Mouse (Mus musculus): Measurements from ENCODE around the gene Capn9.

Gene Capn9

GRCm38 (mm10) chr8:124575811-124576210, at the start of gene Capn9:
Gene Capn9, plus strand, starts transcription at chr8:124576111.
- no peak for DNase-seq (ENCODE audit: low spot score in 2 of 2)

DNA sequence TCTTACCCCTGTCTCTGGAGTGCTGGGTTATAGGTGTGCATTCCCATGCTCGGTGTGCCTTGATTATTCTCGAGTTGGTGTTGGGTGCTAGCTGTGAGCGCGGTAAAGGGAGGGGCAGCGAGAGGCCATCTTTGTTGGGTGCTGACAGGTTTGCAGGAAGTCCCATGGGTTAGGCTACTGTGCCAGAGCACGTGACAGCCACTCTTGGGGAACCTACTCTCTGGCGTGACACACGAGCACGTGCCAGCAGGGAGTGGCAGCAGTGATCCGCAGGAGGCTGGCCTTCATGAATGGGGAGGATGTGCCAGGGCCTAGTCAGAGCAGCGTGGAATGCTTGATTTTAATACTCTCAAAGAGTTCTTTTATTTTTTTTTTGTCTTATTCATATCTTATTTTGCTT, 49.6 kb upstream of the Capn9 start:
- DNase-seq (ENCODE audit: low spot score in 2 of 2): no peak

- DNase-seq (ENCODE audit: low spot score in 2 of 2): no peak
These were observed 45.8 kb upstream of the Capn9 start for GRCm38 (mm10) chr8:124530076-124530475.

GRCm38 (mm10) chr8:124530556-124530955, 45.4 kb upstream of the Capn9 start:
- DNase-seq (ENCODE audit: low spot score in 2 of 2): no peak

DNA sequence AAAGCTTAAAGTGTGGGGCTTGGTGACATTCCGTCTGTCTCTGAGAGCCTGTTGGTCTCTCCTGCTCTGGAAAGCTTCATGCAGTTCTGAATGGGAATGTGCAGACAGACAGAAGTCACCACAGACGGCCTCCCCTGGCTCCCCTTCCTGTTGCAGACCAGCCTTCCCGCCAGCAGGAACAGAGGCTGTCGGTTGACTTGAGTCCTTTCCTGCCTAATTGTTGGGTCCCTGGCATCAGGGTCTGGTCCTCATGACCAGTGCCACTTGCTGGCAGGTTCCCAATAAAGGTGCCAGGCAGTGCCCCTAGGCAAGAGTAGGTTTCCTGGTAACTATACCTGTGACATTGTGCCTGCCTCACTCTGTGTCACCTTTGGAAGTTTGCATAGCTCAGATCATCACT, 44.9 kb upstream of the Capn9 start:
- DNase-seq (ENCODE audit: low spot score in 2 of 2): no peak

DNA sequence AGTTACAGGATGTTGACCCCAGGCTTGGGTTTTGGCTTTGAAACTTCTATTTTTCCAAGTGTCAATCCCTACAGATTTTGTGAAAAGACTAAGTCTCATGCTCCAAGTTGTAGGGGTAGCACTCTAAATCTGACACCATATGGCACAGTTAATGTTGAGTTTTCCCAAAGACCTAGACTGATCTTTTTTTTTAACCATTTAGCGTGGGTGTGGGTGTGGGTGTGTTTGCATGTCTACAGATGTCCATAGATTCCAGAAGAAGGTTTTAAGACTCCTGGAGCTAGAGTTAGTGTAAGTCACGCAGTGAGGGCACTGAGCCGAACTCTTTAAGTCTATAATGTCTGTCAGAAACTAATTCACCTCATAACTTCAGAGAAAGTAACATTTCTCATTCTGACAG, 43.3 kb upstream of the Capn9 start:
- no peak for DNase-seq (ENCODE audit: low spot score in 2 of 2)

DNA sequence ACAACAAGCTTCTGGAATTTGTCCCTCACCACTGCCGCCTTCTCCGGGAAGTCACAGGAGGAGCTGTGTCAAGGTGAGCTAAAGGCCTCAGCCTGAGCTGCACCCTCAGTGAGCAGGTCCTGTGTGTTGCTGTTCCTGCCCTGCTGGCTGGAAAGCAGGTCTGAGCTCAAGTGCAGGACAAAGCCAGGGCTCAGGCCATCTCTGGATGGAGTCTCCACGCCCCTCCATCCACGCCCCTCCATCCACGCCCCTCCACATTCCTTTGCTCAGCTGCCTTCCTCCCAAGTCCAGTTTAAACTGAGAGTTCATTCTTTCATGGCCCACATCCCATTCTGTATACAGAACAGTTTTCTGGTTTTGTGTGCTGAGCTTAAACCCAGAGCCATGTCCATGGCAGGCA, 40.5 kb upstream of the Capn9 start:
- DNase-seq (ENCODE audit: low spot score in 2 of 2): no peak

DNA sequence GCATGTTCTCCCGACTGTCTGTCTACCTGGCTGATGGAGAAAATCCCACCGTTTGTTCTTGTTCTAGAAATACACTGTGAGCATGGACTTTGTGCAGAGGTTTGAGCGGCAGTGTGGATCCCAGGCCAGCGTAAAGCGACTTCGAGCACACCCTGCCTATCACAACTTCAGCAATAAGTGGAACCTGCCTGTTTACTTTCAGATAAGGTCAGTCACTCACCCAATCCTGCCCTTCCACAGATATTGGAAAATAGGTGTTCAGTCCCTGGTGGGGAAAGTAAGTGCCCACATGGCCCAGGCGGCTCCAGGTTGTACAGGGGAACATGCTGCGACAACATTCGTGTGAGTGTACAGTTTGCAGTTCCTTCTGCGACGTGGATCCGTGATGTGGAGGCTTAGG, 35.0 kb upstream of the Capn9 start:
- DNase-seq (ENCODE audit: low spot score in 2 of 2): no peak

DNA sequence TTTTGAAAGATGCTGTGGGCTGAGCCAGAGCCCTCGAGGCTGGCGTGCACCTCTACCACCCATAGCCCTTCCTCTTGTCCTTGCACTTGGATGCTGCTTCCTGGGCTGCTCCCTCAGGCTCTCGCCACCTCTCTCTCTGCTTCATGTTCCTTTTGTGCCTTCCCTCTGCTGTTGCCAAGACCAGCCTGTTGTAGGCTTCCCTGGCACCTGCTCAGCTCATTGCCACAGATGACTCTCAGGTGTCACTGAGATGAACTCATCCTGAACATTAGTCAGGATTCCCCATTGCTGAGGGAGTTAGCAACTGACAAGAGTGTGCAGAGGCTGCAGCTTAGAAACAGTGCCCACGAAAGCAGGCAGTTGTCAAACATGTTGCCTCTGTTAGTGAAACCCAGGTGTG, 33.9 kb upstream of the Capn9 start:
- DNase-seq (ENCODE audit: low spot score in 2 of 2): no peak

DNA sequence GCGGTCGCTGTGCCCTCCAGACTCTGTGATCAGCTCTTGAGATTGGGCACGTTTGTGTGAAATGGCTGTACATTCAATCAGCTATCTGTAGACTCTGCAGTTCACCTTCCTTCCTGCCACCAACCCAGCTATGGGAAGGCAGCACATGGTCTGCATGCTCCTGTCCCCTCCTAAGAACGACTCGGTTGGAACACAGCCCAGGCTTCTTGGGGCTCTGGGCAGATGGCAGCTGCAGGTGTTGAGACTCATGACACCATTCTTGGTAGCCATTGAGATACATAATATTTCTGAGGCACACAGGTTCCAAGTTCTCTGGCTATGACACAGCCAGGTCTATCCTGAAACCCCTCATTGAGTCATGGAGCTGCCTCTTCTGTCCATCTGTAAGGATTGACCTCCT, 32.6 kb upstream of the Capn9 start:
- DNase-seq (ENCODE audit: low spot score in 2 of 2): no peak

DNA sequence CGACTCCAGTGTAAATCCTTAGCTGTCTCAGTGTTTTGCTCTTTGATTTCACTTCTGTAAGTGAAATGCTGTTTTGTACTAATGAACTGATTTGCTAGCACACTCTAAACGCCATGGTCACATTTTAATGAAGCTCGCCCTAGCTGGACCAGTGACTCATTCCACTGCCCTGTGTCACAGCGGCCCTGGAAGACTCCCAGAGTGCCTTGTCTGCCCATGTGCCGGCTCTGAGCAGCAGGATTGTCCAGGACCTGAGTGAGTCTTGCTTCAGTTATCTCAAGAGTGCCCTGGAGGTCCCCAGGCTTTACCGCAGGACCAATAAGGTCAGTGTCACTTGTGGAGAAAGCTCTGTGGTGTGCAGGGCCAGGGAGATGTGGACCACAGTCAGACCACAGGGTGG, 29.5 kb upstream of the Capn9 start:
- DNase-seq (ENCODE audit: low spot score in 2 of 2): no peak

- DNase-seq (ENCODE audit: low spot score in 2 of 2): no peak
These were observed 29.1 kb upstream of the Capn9 start for GRCm38 (mm10) chr8:124546815-124547214.

DNA sequence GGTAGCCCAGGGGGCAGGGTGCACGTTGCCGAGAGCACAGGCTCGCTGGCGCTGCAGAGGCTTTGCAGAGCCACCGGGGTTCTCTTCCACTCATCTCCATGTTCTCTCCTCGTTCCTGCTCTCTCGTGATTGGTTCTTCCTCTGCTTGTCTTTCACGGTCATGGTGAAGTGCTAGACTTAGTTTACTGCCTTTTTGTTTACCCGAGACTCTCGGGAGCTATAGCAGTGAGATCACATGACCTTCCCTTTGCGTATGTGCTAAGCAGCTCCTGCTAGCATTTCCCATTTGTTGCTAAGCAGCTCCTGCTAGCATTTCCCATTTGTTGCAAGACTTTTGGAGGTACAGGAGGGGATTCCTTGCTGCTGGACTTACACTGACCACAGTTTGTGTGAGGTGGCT, 28.6 kb upstream of the Capn9 start:
- no peak for DNase-seq (ENCODE audit: low spot score in 2 of 2)

DNA sequence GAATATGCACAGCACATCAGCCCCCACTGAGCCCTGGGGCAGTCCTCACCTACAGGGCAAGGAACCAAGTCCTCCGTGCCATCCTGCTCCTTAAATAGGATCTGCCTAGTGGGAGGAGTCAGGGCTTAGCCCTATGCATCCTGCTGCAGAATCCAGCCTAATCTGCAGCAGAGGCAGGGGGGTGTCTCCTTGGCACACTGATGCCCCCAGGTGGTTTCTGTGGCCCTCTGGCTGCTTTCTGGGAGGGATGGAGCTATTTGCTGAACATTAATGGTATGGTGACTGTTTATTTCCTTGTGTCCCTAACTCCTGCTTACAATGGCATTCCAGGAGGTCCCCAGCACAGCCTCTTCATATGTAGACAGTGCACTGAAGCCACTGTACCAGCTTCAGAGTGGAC, 27.7 kb upstream of the Capn9 start:
- DNase-seq (ENCODE audit: low spot score in 2 of 2): no peak

- DNase-seq (ENCODE audit: low spot score in 2 of 2): no peak
These were observed 24.8 kb upstream of the Capn9 start for GRCm38 (mm10) chr8:124551011-124551661.

DNA sequence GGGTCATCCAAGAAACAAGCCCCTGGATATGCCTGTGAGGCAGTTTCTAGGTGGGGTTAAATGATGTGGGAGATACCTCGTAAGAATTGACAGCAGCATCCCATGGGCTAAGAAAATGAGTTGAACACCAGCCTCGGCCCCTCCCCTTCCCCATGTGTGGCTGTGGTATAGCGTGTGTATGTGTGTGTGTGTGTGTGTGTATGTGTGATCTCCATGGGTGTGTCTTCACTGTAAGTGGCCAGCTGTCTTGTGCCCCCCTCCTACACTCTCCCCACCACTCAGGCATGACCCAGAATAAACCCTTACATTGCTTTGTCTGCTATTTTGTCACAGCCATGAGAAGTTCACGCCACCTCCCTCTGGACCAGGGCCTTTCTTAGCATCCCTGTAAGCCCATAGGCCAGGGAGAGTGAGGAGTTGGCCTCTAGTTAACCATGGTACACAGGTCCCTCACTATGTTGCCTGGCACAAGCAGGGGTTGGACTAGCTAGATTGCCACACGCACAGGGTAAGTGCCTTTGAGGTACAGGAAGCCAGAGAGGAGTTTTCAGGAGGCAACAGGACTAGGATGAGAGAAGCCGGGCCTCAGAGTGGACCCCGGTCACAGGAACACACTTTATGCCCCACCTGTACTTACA, 20.7 kb upstream of the Capn9 start:
- no peak for DNase-seq (ENCODE audit: low spot score in 2 of 2)

DNA sequence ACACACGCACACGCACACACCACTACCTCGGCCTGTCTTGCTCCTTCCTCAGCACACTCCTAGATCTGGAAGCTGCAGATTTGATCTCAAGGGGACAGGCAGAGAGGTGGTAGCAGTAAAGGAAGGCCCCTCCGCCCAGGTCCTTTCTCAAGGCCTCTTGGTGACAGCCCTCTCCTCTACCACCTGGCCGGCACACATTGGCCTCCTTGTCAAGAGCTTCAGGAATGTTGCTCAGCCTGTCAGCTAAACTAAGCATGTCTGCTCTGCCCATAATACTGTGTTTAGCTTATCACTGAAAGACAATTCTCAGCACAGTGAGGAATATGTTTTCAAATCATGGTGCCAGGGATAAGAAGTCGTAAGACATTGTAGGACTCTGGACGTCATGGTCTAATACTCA, 19.7 kb upstream of the Capn9 start:
- no peak for DNase-seq (ENCODE audit: low spot score in 2 of 2)

DNA sequence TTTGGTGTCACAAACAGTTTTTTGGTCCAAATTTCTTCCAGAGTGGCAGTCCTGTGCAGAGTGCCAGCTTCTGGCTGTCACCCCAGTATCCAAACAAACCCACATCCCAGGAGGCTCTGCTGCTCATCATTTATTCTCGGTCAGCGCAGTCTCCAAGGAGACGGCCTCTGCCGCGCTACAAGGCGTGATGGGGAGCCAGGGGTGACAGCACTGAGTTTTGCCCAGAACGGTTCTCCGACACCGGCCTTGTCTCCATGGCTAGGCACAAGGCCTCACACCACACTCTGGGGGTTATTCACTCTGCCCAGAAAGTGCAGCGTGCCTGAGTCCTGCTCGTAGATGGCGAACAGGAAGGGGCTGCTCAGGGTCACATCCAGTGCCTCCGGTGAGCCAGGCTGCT, 19.3 kb upstream of the Capn9 start:
- no peak for DNase-seq (ENCODE audit: low spot score in 2 of 2)

DNA sequence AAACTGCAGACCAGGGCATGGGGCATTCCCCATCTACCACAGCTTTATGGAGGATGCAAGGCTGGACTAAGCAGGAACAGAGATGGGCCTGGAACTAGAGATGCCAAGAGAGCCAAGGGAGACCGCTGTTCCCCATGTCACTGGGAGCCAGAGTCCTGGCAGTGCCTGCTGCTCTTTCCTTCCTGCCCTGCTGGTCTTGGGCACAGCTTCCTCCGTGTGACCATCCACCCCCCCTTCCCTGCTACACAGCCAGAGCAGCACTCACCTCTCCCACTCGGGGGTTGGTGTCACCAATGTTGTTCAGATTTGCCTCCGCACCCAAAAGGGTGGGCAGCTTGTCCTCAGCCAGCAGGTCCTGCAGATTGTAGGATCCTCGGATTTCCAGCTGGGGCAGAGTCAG, 18.4 kb upstream of the Capn9 start:
- no peak for DNase-seq (ENCODE audit: low spot score in 2 of 2)

GRCm38 (mm10) chr8:124567126-124567525, 8.8 kb upstream of the Capn9 start:
- no peak for DNase-seq (ENCODE audit: low spot score in 2 of 2)

DNA sequence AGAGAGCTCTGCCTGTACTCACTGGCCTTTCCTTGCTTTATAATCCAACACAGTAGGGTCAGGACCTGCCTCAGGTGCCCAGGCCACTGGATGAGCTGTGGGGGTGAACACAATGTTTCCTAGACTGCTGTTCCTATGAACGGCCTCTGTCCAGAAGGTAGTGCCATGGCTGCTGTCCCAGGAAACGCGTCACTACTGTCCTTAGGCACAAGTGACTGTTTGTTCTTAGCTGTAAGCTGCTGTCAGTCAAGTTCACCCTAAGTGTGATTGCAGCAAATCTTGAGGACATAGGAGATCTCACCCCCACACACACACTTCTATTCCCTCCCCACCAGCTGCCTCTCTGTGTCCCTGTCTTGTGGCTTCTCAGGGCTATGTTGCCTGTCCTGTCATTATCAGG, 8.3 kb upstream of the Capn9 start:
- no peak for DNase-seq (ENCODE audit: low spot score in 2 of 2)

DNA sequence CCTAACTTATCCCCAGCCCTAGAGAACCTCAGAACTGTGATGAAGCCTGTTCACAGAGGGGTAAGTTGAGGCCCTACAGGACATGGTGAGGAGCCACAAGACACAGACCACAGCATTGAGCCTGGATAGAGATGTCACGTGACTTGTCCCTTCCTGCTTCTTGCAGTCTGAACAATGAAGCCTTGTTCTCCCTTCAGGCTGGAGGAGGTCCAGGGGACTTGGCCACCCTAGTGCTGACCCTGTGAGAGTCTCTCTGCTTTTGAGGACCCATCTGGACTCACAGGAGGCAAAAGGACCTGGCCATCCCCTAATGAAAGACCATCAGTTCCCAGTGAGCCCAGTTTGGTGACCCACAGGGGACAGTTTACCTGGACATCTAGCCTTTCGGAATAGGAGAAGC, 6.8 kb upstream of the Capn9 start:
- DNase-seq (ENCODE audit: low spot score in 2 of 2): no peak

DNA sequence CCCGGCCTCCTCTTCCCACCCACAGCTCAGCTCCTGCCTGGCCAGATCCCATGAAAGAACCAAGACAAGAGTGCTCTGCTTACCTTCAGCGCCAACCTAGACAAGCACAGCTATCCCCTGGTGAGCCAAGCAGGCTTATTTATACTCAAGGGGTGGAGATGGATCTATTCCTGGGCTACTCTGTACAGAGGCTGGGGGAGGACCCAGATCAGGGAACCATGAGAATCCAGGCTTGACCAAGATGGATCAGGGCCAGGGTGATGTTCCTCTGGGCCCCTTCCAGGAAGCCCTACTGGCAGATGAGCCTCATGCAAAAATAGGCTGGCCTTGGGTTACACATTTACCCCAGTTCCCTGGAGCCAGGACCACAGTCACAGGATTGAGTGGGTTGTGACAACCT, 6.3 kb upstream of the Capn9 start, which contains the start of gene Agt:
Gene Agt (minus strand): TSS at position 114 of the 400 bp plus-strand sequence.
- DNase-seq (ENCODE audit: low spot score in 2 of 2): no peak
